Mouse (Mus musculus) Muller cell, postnatal 12 days (primary cell): ENCODE data around the gene 4930503B20Rik.

Experiments used
- DNase-seq: peaks from one replicate; pipeline ENCODE4 v3.0.0-alpha.2; 2015; ENCODE audit errors: inconsistent ontology term

Gene 4930503B20Rik

GRCm38 (mm10) chr3:146652431-146652830 is 1.3 kb upstream of the 4930503B20Rik start:
- DNase-seq = no peak

GRCm38 (mm10) chr3:146650716-146651115 is 401 bp downstream of the 4930503B20Rik start:
- DNase-seq = no peak

- DNase-seq = peak; percentile 75
Measured at GRCm38 (mm10) chr3:146649311-146649894, 1.7 kb downstream of the 4930503B20Rik start.

GRCm38 (mm10) chr3:146641818-146642427 is 9.2 kb downstream of the 4930503B20Rik start:
- DNase-seq = peak; percentile 75

- no peak for DNase-seq
Measured at GRCm38 (mm10) chr3:146632506-146632905, 18.6 kb downstream of the 4930503B20Rik start.

- DNase-seq = no peak
Measured at GRCm38 (mm10) chr3:146628227-146628982, 22.7 kb downstream of the 4930503B20Rik start.

GRCm38 (mm10) chr3:146625766-146626165 is 25.4 kb downstream of the 4930503B20Rik start:
- no peak for DNase-seq

- DNase-seq = no peak
Measured at GRCm38 (mm10) chr3:146621966-146622365, 29.2 kb downstream of the 4930503B20Rik start.

GRCm38 (mm10) chr3:146620555-146621249 is 30.4 kb downstream of the 4930503B20Rik start:
- peak; percentile 83 for DNase-seq

GRCm38 (mm10) chr3:146620101-146620500 is 31.0 kb downstream of the 4930503B20Rik start:
- no peak for DNase-seq

- no peak for DNase-seq
Measured at GRCm38 (mm10) chr3:146618357-146618756, 32.8 kb downstream of the 4930503B20Rik start.

GRCm38 (mm10) chr3:146617946-146618345 is 33.2 kb downstream of the 4930503B20Rik start:
- no peak for DNase-seq

- no peak for DNase-seq
Measured at GRCm38 (mm10) chr3:146616533-146617283, 34.4 kb downstream of the 4930503B20Rik start.

- DNase-seq = no peak
Measured at GRCm38 (mm10) chr3:146615496-146615895, 35.6 kb downstream of the 4930503B20Rik start, which contains the start of gene Dnase2b. Dnase2b (minus strand) TSS chr3:146615596.

- no peak for DNase-seq
Measured at GRCm38 (mm10) chr3:146611821-146612220, 39.3 kb downstream of the 4930503B20Rik start.

- DNase-seq = no peak
Measured at GRCm38 (mm10) chr3:146611261-146611660, 39.9 kb downstream of the 4930503B20Rik start.

GRCm38 (mm10) chr3:146610322-146610721 is 40.8 kb downstream of the 4930503B20Rik start:
- no peak for DNase-seq

GRCm38 (mm10) chr3:146607368-146607767 is 43.7 kb downstream of the 4930503B20Rik start:
- peak; percentile 79 for DNase-seq

- DNase-seq = no peak
Measured at GRCm38 (mm10) chr3:146604647-146605046, 46.5 kb downstream of the 4930503B20Rik start.

GRCm38 (mm10) chr3:146602531-146602930 is 48.6 kb downstream of the 4930503B20Rik start:
- no peak for DNase-seq

- DNase-seq = no peak
Measured at GRCm38 (mm10) chr3:146601205-146601604, 49.9 kb downstream of the 4930503B20Rik start.
